Mouse (Mus musculus) C2C12 (cell line): ENCODE measurements around the gene Uevld. TPM values are rescaled to one million over a fixed set of nuclear protein-coding genes. Genes with fewer than 3 reads are reported as not detected.
A peak's percentile ranks its signal among the peaks of the same experiment; 100 is the strongest.

Source experiments
- H3K27me3 ChIP-seq: one replicate; pipeline ENCODE4 v1.6.1; 2011; ENCODE audit not compliant: control insufficient read depth, insufficient read depth, insufficient read length
- H3K36me3 ChIP-seq: one replicate; pipeline ENCODE4 v1.6.1; 2011; ENCODE audit not compliant: control insufficient read depth, insufficient read depth
- H3K4me3 ChIP-seq: one replicate; pipeline ENCODE4 v1.5.1; 2011; ENCODE audit warnings: mild to moderate bottlenecking, control low read depth; ENCODE audit not compliant: poor library complexity, insufficient read depth, severe bottlenecking
- H3K79me2 ChIP-seq: one replicate; pipeline ENCODE4 v1.6.1; 2011; ENCODE audit not compliant: control insufficient read depth, insufficient read depth
- H3K79me3 ChIP-seq: one replicate; pipeline ENCODE4 v1.6.1; 2011; ENCODE audit warnings: low read depth, control low read depth
- H3ac ChIP-seq: one replicate; pipeline ENCODE3; 2011; ENCODE audit warnings: low read depth; ENCODE audit not compliant: control insufficient read depth, insufficient read length
- CEBPB ChIP-seq: IDR thresholded peaks from one replicate; pipeline ENCODE4 v1.6.1; 2011; ENCODE audit warnings: low read depth, mild to moderate bottlenecking, control low read depth, moderate library complexity
- CTCF ChIP-seq: IDR thresholded peaks from one replicate; pipeline ENCODE4 v1.5.1; 2011; ENCODE audit not compliant: control insufficient read depth, insufficient read depth, insufficient read length
- FOSL1 ChIP-seq: IDR thresholded peaks from one replicate; pipeline ENCODE4 v1.8.0; 2011; ENCODE audit warnings: mild to moderate bottlenecking, low read length; ENCODE audit not compliant: poor library complexity, insufficient read depth, severe bottlenecking
- MAX ChIP-seq: IDR thresholded peaks from one replicate; pipeline ENCODE4 v1.6.1; 2011; ENCODE audit warnings: mild to moderate bottlenecking, control low read depth
- MYOD1 ChIP-seq: IDR thresholded peaks from one replicate; pipeline ENCODE4 v1.6.1; 2011; ENCODE audit warnings: low read depth; ENCODE audit not compliant: control insufficient read depth, insufficient read length
- MYOG ChIP-seq: IDR thresholded peaks from one replicate; pipeline ENCODE4 v1.6.1; 2011; ENCODE audit not compliant: control insufficient read depth, insufficient read length; ENCODE audit errors: extremely low read depth
- USF1 ChIP-seq: IDR thresholded peaks from one replicate; pipeline ENCODE4 v1.6.1; 2011; ENCODE audit warnings: low read depth, mild to moderate bottlenecking, control low read depth, moderate library complexity
- polyA plus RNA-seq: library from polyadenylated mRNA; unstranded; fragments of >200 nt; fragmentation: generic; extraction: Trizol; gene quantifications from one replicate; pipeline ENCODE4 v1.2.1, GENCODE M21; 2012; ENCODE audit warnings: missing spikeins

The Uevld gene
- polyA plus RNA-seq, 1 experiment, result 5.0 TPM

DNA sequence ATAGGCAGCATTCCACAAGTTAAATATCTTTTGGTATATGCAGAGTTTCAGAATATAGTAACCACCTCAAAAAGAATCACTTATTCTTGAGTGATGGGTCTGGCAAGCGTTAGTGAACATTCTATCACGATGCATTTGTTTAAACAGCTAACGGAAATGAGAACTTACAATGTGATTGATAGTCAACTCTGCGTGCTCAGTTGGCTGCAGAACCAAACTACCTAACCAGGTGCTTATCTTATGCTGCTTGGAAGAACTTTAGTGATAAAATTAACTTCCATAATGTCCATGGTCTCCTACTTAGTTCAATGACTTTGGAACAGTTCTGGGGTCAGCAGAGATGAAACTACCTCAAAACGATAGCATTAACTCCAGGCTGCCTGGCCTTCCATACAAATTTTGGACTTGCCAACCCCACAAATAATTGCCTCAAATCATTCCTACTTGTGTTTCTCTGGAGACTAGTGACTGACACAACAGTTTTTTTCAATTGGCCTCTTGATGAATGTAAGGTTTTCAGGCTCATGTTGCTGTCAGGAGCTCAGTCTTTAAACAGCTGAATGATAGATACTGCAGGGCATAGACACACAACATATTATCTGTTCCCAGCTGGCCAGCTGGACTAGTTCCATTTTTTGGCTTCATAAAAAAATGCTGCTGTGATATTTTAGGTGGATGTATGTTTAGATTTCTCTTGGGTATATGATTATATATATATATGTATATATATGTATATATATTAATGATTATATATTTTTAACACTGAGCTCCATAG lies 43.0 kb upstream of the Uevld start:
- no peaks in the 10 kb centered on the region for H3K27me3 ChIP-seq
- H3K36me3 ChIP-seq, result peaks cover 22% of the 10 kb centered on the region
- peaks cover 82% of the 10 kb centered on the region for H3K79me2 ChIP-seq
- H3K4me3 ChIP-seq, result no peak overlapping the region
- TF ChIP-seq MYOG, result no peak
- H3K79me3 ChIP-seq, result peaks cover 48% of the 10 kb centered on the region
- no peak overlapping the region for H3ac ChIP-seq

DNA sequence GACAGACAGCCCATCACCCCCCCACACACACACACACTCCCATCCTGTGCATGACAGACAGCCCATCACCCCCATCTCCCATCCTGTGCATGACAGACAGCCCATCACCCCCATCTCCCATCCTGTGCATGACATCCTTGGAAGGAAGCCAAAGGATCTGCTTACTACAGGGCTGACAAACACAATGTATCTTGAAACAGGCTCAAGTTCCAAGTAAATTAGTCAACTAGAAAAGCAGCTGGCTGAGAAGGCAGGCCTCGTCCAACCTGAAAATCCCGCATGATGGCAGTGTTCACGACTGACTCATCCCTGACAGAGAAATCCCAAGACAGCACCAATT lies 42.3 kb upstream of the Uevld start:
- H3K79me3 ChIP-seq, result peaks cover 41% of the 10 kb centered on the region
- H3K79me2 ChIP-seq, result peaks cover 75% of the 10 kb centered on the region
- H3K36me3 ChIP-seq, result peaks cover 22% of the 10 kb centered on the region
- H3ac ChIP-seq, result no peak overlapping the region
- TF ChIP-seq MYOD1, result peak; percentile 57
- no peak for TF ChIP-seq USF1
- no peak for TF ChIP-seq CTCF
- H3K27me3 ChIP-seq, result no peaks in the 10 kb centered on the region
- no peak overlapping the region for H3K4me3 ChIP-seq

GRCm38 (mm10) chr7:46999983-47000643 lies 41.8 kb upstream of the Uevld start:
- Histone ChIP-seq H3ac (no peak overlapping the region), H3K27me3 (no peaks in the 10 kb centered on the region), H3K79me3 (peaks cover 37% of the 10 kb centered on the region), H3K36me3 (peaks cover 26% of the 10 kb centered on the region), H3K4me3 (no peak overlapping the region), H3K79me2 (peaks cover 70% of the 10 kb centered on the region)
- TF ChIP-seq CEBPB, result no peak

DNA sequence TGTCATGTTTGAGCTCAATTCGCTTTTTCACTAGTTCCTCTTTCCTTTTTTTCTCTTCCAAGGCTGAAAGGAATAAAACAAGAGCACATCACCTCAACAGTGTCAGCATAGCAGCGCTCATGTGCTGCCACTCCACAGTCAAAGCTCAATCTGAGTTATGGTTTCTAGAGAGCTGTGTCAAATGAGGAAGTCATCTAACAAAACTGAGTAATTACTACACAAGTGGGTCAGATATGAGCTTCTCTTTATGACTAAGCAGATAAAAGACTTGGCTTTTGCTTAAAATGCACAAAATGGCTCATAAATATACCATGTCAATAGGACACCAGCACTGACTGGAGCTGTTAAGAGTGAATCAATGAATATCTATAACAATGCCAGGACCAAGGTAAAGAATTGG lies 40.6 kb upstream of the Uevld start:
- Histone ChIP-seq H3K36me3 (peaks cover 38% of the 10 kb centered on the region), H3K4me3 (no peak overlapping the region), H3K79me3 (peaks cover 26% of the 10 kb centered on the region), H3ac (no peak overlapping the region), H3K27me3 (no peaks in the 10 kb centered on the region), H3K79me2 (peaks cover 58% of the 10 kb centered on the region)
- no peak for TF ChIP-seq MYOG
- no peak for TF ChIP-seq MAX

GRCm38 (mm10) chr7:46997644-46998395 lies 39.5 kb upstream of the Uevld start:
- TF ChIP-seq CEBPB (no peak), FOSL1 (no peak)
- H3K4me3 ChIP-seq, result no peak overlapping the region
- H3K79me2 ChIP-seq, result peaks cover 47% of the 10 kb centered on the region
- H3K27me3 ChIP-seq, result no peaks in the 10 kb centered on the region
- no peak overlapping the region for H3ac ChIP-seq
- H3K79me3 ChIP-seq, result peaks cover 15% of the 10 kb centered on the region
- H3K36me3 ChIP-seq, result peaks cover 48% of the 10 kb centered on the region

- H3K79me3 ChIP-seq, result peaks cover 10% of the 10 kb centered on the region
- no peaks in the 10 kb centered on the region for H3K27me3 ChIP-seq
- peaks cover 39% of the 10 kb centered on the region for H3K79me2 ChIP-seq
- no peak overlapping the region for H3ac ChIP-seq
- no peak overlapping the region for H3K4me3 ChIP-seq
- TF ChIP-seq MYOG, result no peak
- no peak for TF ChIP-seq MYOD1
- TF ChIP-seq CEBPB, result no peak
- H3K36me3 ChIP-seq, result peaks cover 55% of the 10 kb centered on the region
These were observed 38.7 kb upstream of the Uevld start for GRCm38 (mm10) chr7:46997008-46997407.
